Mouse (Mus musculus) ovary, postnatal 10 days (tissue): ENCODE data around the gene Kif2c.

Experiments
- DNase-seq: peaks from one replicate; pipeline ENCODE4 v3.0.0; 2022; ENCODE audit warnings: low spot score

Kif2c gene

DNA sequence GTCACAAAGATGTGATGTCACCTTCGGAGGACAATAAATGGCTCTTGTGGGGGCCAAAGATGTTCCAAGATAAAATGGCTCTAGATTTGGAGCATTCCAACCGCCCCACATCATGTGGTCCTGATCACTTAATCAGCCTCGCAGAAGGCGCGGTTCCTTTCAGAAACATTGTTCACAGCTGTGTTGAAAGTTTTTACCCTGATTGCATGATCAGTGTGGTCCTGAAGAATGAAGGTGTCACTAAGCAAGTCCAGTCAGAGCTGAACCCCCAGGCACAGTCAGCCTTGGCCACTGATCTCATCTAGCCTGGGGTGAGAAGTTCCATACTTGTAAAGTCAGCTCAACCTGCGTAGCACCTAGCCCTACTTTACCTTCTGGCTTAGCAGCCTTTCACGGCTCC, 64.5 kb downstream of the Kif2c start:
- DNase-seq: no peak

DNA sequence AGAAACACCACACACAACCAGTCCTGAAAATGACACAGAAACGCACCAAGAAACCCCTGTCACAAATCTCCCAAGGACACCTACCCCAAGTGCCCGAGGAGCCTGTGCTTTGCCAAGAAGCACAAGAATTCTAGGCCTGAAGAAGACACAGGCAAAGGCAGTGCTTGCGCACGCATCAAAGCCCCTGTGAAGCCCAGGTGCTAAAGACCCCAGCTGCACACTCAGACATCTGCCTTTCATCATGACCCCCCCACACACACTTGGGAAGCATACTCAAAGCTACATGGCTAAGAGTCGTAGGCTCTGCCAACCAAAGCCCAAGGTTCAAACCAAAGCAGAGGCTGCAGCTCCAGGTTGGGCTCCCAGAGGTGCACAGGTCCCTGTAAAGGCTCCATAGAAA, 66.8 kb downstream of the Kif2c start:
- DNase-seq: no peak

DNA sequence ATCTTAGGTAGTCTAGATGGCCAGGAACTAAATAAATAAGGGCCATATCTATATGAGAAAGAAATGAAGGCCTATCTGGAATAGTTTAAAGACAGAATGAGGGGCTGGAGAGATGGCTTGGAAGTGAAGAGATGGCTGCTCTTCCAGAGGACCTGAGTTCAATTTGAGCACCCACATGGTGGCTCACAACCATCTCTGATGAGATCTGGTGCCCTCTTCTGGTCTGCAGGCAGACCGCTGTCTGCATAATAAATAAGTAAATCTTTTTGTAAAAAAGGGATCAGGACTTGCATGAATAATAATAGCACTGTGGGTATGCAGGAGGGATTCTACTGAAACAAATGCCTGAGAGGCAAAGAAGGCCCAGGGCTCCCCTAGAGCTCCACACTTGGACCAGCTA, 69.2 kb downstream of the Kif2c start:
- no peak for DNase-seq

DNA sequence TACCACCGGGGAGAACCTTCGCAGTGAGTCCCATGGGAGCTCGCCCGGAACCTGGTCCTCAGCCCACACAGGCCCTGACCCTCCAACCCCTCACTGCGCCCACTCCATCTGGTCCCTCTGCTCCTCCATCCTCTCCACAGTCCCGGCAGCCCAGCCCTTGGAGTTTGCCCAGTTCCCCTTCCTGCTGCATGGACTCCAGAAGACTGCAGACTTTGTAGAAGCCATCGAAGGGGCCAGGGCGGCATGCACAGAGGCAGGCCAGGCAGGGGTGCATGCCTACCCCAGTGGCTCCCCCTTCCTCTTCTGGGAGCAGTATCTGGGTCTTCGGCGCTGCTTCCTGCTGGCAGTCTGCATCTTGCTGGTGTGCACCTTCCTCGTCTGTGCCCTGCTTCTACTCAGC, 71.5 kb downstream of the Kif2c start:
- no peak for DNase-seq

DNA sequence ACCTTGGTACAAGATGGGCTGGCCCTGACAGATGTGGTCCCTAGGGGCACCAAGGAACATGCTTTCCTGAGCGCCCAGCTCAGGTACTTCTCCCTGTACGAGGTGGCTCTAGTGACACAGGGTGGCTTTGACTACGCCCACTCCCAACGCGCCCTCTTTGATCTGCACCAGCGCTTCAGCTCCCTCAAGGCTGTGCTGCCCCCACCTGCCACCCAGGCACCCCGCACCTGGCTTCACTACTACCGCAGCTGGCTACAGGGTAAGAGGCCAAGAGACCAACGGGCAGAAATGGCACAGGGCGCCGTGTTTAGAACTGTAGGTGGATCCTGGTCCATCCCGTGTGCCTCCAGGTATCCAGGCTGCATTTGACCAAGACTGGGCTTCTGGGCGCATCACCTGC, 72.2 kb downstream of the Kif2c start:
- DNase-seq: no peak
